Mouse (Mus musculus) erythroblast, embryonic 14.5 days (primary cell): ENCODE results near the gene Gmds. TPM values are rescaled to one million over a fixed set of nuclear protein-coding genes. Genes with fewer than 3 reads are reported as not detected.

Experiments
- H3K27me3 ChIP-seq: 2 replicates; pipeline ENCODE4 v1.6.1; 2012; ENCODE audit warnings: inconsistent platforms; ENCODE audit not compliant: control insufficient read depth
- H3K36me3 ChIP-seq: 2 replicates; pipeline ENCODE4 v1.6.1; 2012; ENCODE audit warnings: mild to moderate bottlenecking, inconsistent platforms; ENCODE audit not compliant: control insufficient read depth
- H3K4me1 ChIP-seq: 2 replicates; pipeline ENCODE4 v1.6.1; 2012; ENCODE audit warnings: inconsistent platforms; ENCODE audit not compliant: control insufficient read depth
- H3K4me3 ChIP-seq: replicated peaks from 2 replicates; pipeline ENCODE3; 2012; ENCODE audit warnings: moderate library complexity, mild to moderate bottlenecking, inconsistent platforms
- H3K9me3 ChIP-seq: 2 replicates; pipeline ENCODE4 v1.6.1; 2012; ENCODE audit warnings: low read length, inconsistent platforms, mixed read lengths; ENCODE audit not compliant: control insufficient read depth
- GATA1 ChIP-seq: IDR thresholded peaks from 2 replicates; pipeline ENCODE4 v1.6.1; 2012; ENCODE audit warnings: low read length, inconsistent platforms, mixed read lengths
- TAL1 ChIP-seq: IDR thresholded peaks from 3 replicates; pipeline ENCODE4 v1.6.1; 2012; ENCODE audit warnings: low read length, inconsistent platforms, mixed read lengths
- polyA plus RNA-seq: library from polyadenylated mRNA; stranded (reverse); fragments of >175 nt; gene quantifications from 2 replicates; pipeline ENCODE4 v1.2.3, GENCODE M21; 2012

Gmds gene
- polyA plus RNA-seq, 1 experiment, result 1.2 TPM

GRCm38 (mm10) chr13:31797346-31797745 lies 541.2 kb downstream of the Gmds start:
- Histone ChIP-seq H3K4me3 (no peak overlapping the region), H3K36me3 (no peaks in the 10 kb centered on the region), H3K4me1 (no peaks in the 10 kb centered on the region), H3K9me3 (peaks cover 2% of the 10 kb centered on the region; the same call in 1 of the 2 replicates), H3K27me3 (peaks cover 62% of the 10 kb centered on the region)
- TF ChIP-seq GATA1 (no peak), TAL1 (no peak)

DNA sequence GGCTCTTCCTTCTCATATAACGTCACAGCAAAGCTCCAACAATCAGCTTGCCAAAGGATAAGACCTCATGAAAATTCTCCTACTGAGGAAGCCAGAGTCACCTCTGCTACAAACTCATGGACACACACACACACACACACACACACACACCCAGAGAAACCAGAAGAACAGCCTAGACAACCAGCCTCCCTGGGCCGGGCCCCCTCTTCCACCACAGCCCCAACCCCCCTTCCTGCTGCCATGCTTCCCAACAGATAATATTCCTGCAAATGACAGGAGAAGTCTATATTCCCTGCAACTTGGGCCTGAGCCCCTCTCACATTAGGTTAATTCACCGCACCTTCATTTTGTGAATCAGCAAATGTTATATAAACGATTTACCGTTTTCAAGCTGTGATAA lies 545.4 kb downstream of the Gmds start:
- H3K27me3 ChIP-seq, result peaks cover 21% of the 10 kb centered on the region
- no peaks in the 10 kb centered on the region for H3K4me1 ChIP-seq
- H3K9me3 ChIP-seq, result no peaks in the 10 kb centered on the region
- TF ChIP-seq TAL1 (no peak), GATA1 (no peak)
- H3K4me3 ChIP-seq, result no peak overlapping the region
- H3K36me3 ChIP-seq, result no peaks in the 10 kb centered on the region

DNA sequence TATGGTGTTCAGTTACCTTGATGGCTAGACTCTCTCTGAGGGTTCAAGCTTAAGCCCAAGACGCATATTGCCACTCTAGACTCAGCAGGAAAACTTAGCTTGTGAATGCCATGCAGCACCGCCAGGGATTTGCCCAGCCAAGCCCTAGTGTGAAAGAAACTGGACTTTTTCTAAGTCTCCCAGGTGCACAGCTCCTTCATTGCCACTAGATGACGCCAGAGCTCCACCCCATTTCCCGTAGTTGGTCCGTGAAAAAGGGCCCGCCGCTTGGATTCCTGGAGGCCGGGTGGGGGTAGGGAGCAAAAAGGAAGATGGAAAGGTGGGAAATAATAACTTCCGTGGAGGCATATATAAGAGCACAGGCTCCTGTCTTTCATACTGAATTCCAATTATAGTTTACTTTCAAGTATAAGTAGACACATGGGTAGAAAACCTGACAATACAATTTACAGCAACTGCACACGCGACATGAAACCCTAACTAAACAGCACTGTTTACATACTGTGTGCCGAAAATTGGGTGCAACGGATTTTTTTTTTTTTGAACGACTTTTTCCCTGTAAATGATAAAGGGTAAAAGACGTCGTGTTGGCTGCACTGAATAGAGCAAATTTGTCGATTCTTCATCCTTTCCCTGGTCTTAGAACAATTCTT lies 545.9 kb downstream of the Gmds start:
- no peaks in the 10 kb centered on the region for H3K4me1 ChIP-seq
- TF ChIP-seq GATA1 (no peak), TAL1 (no peak)
- no peak overlapping the region for H3K4me3 ChIP-seq
- no peaks in the 10 kb centered on the region for H3K36me3 ChIP-seq
- no peaks in the 10 kb centered on the region for H3K9me3 ChIP-seq
- peaks cover 16% of the 10 kb centered on the region for H3K27me3 ChIP-seq

DNA sequence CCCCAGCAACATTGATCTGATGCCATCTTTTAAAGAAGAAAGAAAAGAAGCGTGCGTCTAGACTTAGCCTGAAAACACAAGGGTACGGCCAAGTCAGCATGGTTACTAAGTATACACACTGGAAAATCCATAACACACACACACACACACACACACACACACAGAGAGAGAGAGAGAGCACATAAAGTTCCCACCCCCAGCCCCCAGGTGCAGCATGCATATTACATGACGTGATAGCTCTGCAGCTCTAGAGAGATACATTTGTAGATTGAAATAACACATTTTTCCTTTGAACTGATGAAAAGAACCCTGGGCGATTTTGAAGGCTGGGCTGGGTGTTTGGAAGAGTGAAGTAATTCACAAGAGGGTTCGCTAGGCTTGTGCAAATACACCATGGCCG lies 553.8 kb downstream of the Gmds start:
- Histone ChIP-seq H3K4me1 (no peaks in the 10 kb centered on the region), H3K9me3 (no peaks in the 10 kb centered on the region), H3K4me3 (no peak overlapping the region), H3K27me3 (no peaks in the 10 kb centered on the region), H3K36me3 (no peaks in the 10 kb centered on the region)
- TF ChIP-seq TAL1, result no peak
- TF ChIP-seq GATA1, result no peak

- Histone ChIP-seq H3K9me3 (no peaks in the 10 kb centered on the region), H3K27me3 (no peaks in the 10 kb centered on the region), H3K4me1 (no peaks in the 10 kb centered on the region), H3K4me3 (no peak overlapping the region), H3K36me3 (no peaks in the 10 kb centered on the region)
- TF ChIP-seq TAL1 (no peak), GATA1 (no peak)
Measured at GRCm38 (mm10) chr13:31782063-31782462, 556.5 kb downstream of the Gmds start.

- Histone ChIP-seq H3K36me3 (no peaks in the 10 kb centered on the region), H3K4me1 (no peaks in the 10 kb centered on the region), H3K27me3 (no peaks in the 10 kb centered on the region), H3K9me3 (no peaks in the 10 kb centered on the region), H3K4me3 (no peak overlapping the region)
- TF ChIP-seq TAL1 (no peak), GATA1 (no peak)
Measured at GRCm38 (mm10) chr13:31780299-31780698, 558.2 kb downstream of the Gmds start.

- H3K4me3 ChIP-seq, result no peak overlapping the region
- no peaks in the 10 kb centered on the region for H3K4me1 ChIP-seq
- no peaks in the 10 kb centered on the region for H3K36me3 ChIP-seq
- no peak for TF ChIP-seq TAL1
- no peak for TF ChIP-seq GATA1
- no peaks in the 10 kb centered on the region for H3K9me3 ChIP-seq
- H3K27me3 ChIP-seq, result no peaks in the 10 kb centered on the region
Measured at GRCm38 (mm10) chr13:31779281-31779981, 559.1 kb downstream of the Gmds start.

- Histone ChIP-seq H3K4me1 (no peaks in the 10 kb centered on the region), H3K27me3 (no peaks in the 10 kb centered on the region), H3K36me3 (no peaks in the 10 kb centered on the region), H3K9me3 (no peaks in the 10 kb centered on the region), H3K4me3 (no peak overlapping the region)
- no peak for TF ChIP-seq GATA1
- no peak for TF ChIP-seq TAL1
Measured at GRCm38 (mm10) chr13:31775762-31776161, 562.8 kb downstream of the Gmds start.

DNA sequence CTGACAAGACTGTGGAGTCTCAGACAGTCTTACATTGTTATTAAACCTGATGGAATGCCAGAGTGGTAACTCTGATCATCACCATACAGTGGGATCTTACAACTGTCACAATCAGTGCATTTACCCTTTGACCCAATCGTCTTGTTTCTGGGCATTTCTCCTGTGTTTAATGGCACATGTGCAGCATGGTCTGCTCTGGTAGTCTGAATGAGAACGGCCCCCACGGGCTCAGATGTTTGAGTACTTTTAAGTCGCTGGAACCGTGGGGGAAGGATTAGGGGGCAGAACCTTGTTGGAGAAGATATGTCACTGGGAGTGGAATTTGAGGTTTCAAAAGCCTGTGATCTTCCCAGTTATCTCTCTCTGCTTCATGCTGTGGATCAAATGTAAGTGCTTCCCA lies 565.7 kb downstream of the Gmds start:
- no peaks in the 10 kb centered on the region for H3K4me1 ChIP-seq
- TF ChIP-seq GATA1, result no peak
- TF ChIP-seq TAL1, result no peak
- no peaks in the 10 kb centered on the region for H3K36me3 ChIP-seq
- H3K4me3 ChIP-seq, result no peak overlapping the region
- no peaks in the 10 kb centered on the region for H3K27me3 ChIP-seq
- no peaks in the 10 kb centered on the region for H3K9me3 ChIP-seq
